Mouse (Mus musculus): ENCODE results near the gene AI413582. TPM values are rescaled to one million over a fixed set of nuclear protein-coding genes. Genes with fewer than 3 reads are reported as not detected.

Gene AI413582
- polyA plus RNA-seq, 1 experiment from 2014 or later = 18.5 TPM

DNA sequence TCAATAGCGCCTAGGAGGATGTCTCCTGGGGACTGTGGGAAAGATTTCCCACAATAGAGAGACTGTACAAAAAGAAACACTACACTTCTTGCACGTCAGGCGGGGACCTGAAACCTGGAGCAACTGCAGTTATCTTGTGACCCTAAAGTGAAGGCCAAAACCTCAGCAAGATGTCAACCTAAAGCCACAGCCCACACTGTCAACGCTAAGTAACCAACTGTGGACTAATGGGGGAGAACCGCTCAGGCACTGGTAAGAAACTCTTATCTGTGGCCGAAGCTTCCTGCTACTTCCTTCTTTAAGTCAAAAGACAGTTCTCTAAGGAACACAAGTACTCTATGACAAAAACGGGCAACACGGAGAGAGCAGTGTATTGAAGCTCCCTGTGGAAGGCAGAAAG is 22.7 kb upstream of the AI413582 start:
- Histone ChIP-seq H3K4me2 (ENCODE audit: low read length) (peak overlapping the region; percentile 51; the same call in 1 of the 2 replicates), H3K27me3 (ENCODE audit: control insufficient read depth, insufficient read depth, low read length) (no peaks in the 10 kb centered on the region), H3K9me3 (ENCODE audit: control insufficient read depth, low read length) (no peaks in the 10 kb centered on the region), H3K27ac (replicated peaks in 1 of 2; ENCODE audit: control insufficient read depth in 1 of 2, insufficient read depth in 1 of 2, low read depth in 2 of 2, low read length in 2 of 2) (peak overlapping the region in 1 of 2 experiments; percentile 96; a peak in 2 of 4 replicates), H3K9ac (ENCODE audit: low read length) (peak overlapping the region; percentile 45; the same call in 1 of the 2 replicates), H3K36me3 (ENCODE audit: control insufficient read depth, insufficient read depth, low read length) (peaks cover 42% of the 10 kb centered on the region), H3K4me3 (ENCODE audit: control insufficient read depth in 1 of 2, insufficient read depth in 1 of 2, low read depth in 1 of 2, low read length in 2 of 2) (no peak overlapping the region), H3K4me1 (ENCODE audit: control insufficient read depth in 2 of 2, insufficient read depth in 2 of 2, low read length in 2 of 2) (peaks cover 43 to 68% of the 10 kb centered on the region in 2 experiments)
- WGBS = 47% methylated on average over 8 of the region's 8 CpGs
- no peak for ATAC-seq (ENCODE audit: insufficient number of reproducible peaks, insufficient read depth, low FRiP score, low read depth)

- Histone ChIP-seq H3K9me3 (ENCODE audit: control insufficient read depth, low read length) (no peaks in the 10 kb centered on the region), H3K4me1 (ENCODE audit: control insufficient read depth in 2 of 2, insufficient read depth in 2 of 2, low read length in 2 of 2) (peaks cover 40 to 69% of the 10 kb centered on the region in 2 experiments), H3K4me3 (ENCODE audit: control insufficient read depth in 1 of 2, insufficient read depth in 1 of 2, low read depth in 1 of 2, low read length in 2 of 2) (no peak overlapping the region), H3K4me2 (ENCODE audit: low read length) (peak overlapping the region; percentile 51), H3K9ac (ENCODE audit: low read length) (peak overlapping the region; percentile 56), H3K36me3 (ENCODE audit: control insufficient read depth, insufficient read depth, low read length) (peaks cover 41% of the 10 kb centered on the region), H3K27ac (replicated peaks in 1 of 2; ENCODE audit: control insufficient read depth in 1 of 2, insufficient read depth in 1 of 2, low read depth in 2 of 2, low read length in 2 of 2) (peak overlapping the region; percentile 87 to 96), H3K27me3 (ENCODE audit: control insufficient read depth, insufficient read depth, low read length) (no peaks in the 10 kb centered on the region)
- WGBS = 38% methylated on average over 12 of the region's 12 CpGs
- peak; percentile 68 for ATAC-seq (ENCODE audit: insufficient number of reproducible peaks, insufficient read depth, low FRiP score, low read depth)
Measured at GRCm38 (mm10) chr17:27587252-27587651, 21.7 kb upstream of the AI413582 start.

DNA sequence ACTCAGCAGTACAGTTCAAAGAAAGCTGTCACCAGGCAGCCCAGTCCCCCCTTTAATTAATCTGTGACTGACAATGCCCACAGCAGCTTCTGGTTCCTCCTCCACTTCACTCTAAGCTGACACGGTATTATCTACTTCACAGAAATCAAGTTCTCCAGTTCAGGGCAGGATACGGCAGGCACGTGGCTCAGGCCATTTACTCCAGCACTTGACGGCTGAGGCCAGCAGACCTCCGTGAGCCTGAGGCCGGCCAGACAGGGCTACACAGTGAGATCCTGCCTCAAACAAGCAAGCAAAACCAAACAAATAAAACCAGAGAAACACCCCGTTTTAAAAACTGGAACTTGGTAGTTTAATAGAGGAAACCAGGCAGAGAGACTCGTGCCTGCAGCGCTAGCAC is 21.1 kb upstream of the AI413582 start:
- H3K27ac ChIP-seq (replicated peaks in 1 of 2; ENCODE audit: control insufficient read depth in 1 of 2, insufficient read depth in 1 of 2, low read depth in 2 of 2, low read length in 2 of 2) = peak overlapping the region; percentile 87 to 96
- H3K4me1 ChIP-seq (ENCODE audit: control insufficient read depth in 2 of 2, insufficient read depth in 2 of 2, low read length in 2 of 2) = peaks cover 40 to 63% of the 10 kb centered on the region in 2 experiments
- ATAC-seq (ENCODE audit: insufficient number of reproducible peaks, insufficient read depth, low FRiP score, low read depth) = peak; percentile 26
- H3K36me3 ChIP-seq (ENCODE audit: control insufficient read depth, insufficient read depth, low read length) = peaks cover 47% of the 10 kb centered on the region
- 44% methylated on average over 9 of the region's 9 CpGs for whole genome bisulfite sequencing
- H3K9ac ChIP-seq (ENCODE audit: low read length) = peak overlapping the region; percentile 56
- H3K9me3 ChIP-seq (ENCODE audit: control insufficient read depth, low read length) = no peaks in the 10 kb centered on the region
- H3K4me2 ChIP-seq (ENCODE audit: low read length) = peak overlapping the region; percentile 51
- H3K27me3 ChIP-seq (ENCODE audit: control insufficient read depth, insufficient read depth, low read length) = no peaks in the 10 kb centered on the region
- H3K4me3 ChIP-seq (ENCODE audit: control insufficient read depth in 1 of 2, insufficient read depth in 1 of 2, low read depth in 1 of 2, low read length in 2 of 2) = no peak overlapping the region

- WGBS = 80% methylated on average over 13 of the region's 13 CpGs
Measured at GRCm38 (mm10) chr17:27583185-27583894, 17.8 kb upstream of the AI413582 start.

DNA sequence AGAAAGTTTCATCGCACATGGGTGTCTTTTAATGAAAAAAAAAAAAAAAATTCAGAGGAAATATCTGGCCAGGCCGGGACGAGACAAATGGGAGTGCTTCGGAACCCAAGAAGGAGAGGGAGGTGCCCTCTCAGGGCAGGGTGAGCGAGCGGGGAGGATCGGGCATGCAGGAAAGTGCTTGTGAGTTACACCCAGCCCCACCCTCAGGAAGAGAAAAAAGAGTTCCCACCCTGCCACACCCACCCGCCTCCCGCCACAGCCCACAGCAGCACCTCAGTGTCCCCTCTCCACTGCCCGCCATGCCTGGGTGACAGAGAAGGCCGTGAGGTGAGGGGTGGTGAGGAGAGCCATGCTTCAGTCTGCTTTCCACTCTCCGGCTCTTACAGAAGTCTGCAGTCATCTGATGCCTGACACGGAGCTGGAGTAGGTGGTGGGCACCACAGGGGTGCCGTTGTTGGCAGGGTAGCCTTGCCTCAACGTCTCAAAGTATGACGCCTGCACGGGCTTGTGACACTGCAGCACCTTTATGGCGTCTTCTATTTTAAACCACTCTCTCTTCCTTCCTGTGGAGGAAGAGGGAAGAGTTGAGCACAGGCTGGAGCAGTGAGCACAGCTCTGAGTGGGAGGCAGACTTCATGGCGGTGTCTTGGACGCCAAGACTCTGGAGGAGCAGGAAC is 15.0 kb upstream of the AI413582 start:
- whole genome bisulfite sequencing = 83% methylated on average over 20 of the region's 20 CpGs
- Histone ChIP-seq H3K27me3 (ENCODE audit: control insufficient read depth, insufficient read depth, low read length) (no peaks in the 10 kb centered on the region), H3K9me3 (ENCODE audit: control insufficient read depth, low read length) (no peaks in the 10 kb centered on the region), H3K36me3 (ENCODE audit: control insufficient read depth, insufficient read depth, low read length) (peaks cover 89% of the 10 kb centered on the region), H3K4me1 (ENCODE audit: control insufficient read depth in 2 of 2, insufficient read depth in 2 of 2, low read length in 2 of 2) (peaks cover 0 to 12% of the 10 kb centered on the region in 2 experiments; a peak in 1 of 4 replicates), H3K4me2 (ENCODE audit: low read length) (no peak overlapping the region), H3K27ac (replicated peaks in 1 of 2; ENCODE audit: control insufficient read depth in 1 of 2, insufficient read depth in 1 of 2, low read depth in 2 of 2, low read length in 2 of 2) (no peak overlapping the region), H3K9ac (ENCODE audit: low read length) (no peak overlapping the region), H3K4me3 (ENCODE audit: control insufficient read depth in 1 of 2, insufficient read depth in 1 of 2, low read depth in 1 of 2, low read length in 2 of 2) (no peak overlapping the region)
- ATAC-seq (ENCODE audit: insufficient number of reproducible peaks, insufficient read depth, low FRiP score, low read depth) = no peak

More at GRCm38 (mm10) chr17:27583185-27583894, 17.8 kb upstream of the AI413582 start:
- no peaks in the 10 kb centered on the region for H3K27me3 ChIP-seq (ENCODE audit: control insufficient read depth, insufficient read depth, low read length)
- ATAC-seq (ENCODE audit: insufficient number of reproducible peaks, insufficient read depth, low FRiP score, low read depth) = no peak
- no peak overlapping the region; the same call in 1 of the 2 replicates for H3K9ac ChIP-seq (ENCODE audit: low read length)
- no peaks in the 10 kb centered on the region for H3K9me3 ChIP-seq (ENCODE audit: control insufficient read depth, low read length)
- no peak overlapping the region for H3K4me2 ChIP-seq (ENCODE audit: low read length)
- H3K27ac ChIP-seq (replicated peaks in 1 of 2; ENCODE audit: control insufficient read depth in 1 of 2, insufficient read depth in 1 of 2, low read depth in 2 of 2, low read length in 2 of 2) = no peak overlapping the region
- peaks cover 21 to 31% of the 10 kb centered on the region in 2 experiments for H3K4me1 ChIP-seq (ENCODE audit: control insufficient read depth in 2 of 2, insufficient read depth in 2 of 2, low read length in 2 of 2)
- peaks cover 67% of the 10 kb centered on the region for H3K36me3 ChIP-seq (ENCODE audit: control insufficient read depth, insufficient read depth, low read length)
- no peak overlapping the region for H3K4me3 ChIP-seq (ENCODE audit: control insufficient read depth in 1 of 2, insufficient read depth in 1 of 2, low read depth in 1 of 2, low read length in 2 of 2)

DNA sequence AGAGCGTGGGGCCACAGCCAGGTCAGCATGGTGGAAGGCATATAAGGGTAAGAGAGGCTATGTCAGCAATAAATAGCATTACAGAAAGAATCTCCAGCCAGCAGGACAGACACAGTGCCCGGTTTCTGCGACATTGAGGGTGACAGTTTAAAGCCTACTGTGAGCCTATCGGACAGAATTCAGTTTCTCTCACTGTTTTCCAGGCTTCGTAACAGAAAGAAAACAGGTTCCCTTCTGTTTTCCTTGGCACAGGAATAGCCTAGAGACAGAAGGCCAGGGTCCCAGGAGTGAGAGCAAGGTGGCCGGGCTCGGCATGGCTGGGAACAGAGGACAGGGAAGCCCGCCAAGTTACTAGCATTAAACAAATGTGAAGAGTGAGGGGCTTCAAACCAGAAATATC is 14.3 kb upstream of the AI413582 start:
- Histone ChIP-seq H3K4me1 (ENCODE audit: control insufficient read depth in 2 of 2, insufficient read depth in 2 of 2, low read length in 2 of 2) (peaks cover 0 to 9% of the 10 kb centered on the region in 2 experiments; a peak in 2 of 4 replicates), H3K4me3 (ENCODE audit: control insufficient read depth in 1 of 2, insufficient read depth in 1 of 2, low read depth in 1 of 2, low read length in 2 of 2) (no peak overlapping the region), H3K36me3 (ENCODE audit: control insufficient read depth, insufficient read depth, low read length) (peaks cover 89% of the 10 kb centered on the region), H3K9me3 (ENCODE audit: control insufficient read depth, low read length) (no peaks in the 10 kb centered on the region), H3K4me2 (ENCODE audit: low read length) (no peak overlapping the region), H3K27ac (replicated peaks in 1 of 2; ENCODE audit: control insufficient read depth in 1 of 2, insufficient read depth in 1 of 2, low read depth in 2 of 2, low read length in 2 of 2) (no peak overlapping the region), H3K27me3 (ENCODE audit: control insufficient read depth, insufficient read depth, low read length) (no peaks in the 10 kb centered on the region), H3K9ac (ENCODE audit: low read length) (no peak overlapping the region)
- 78% methylated on average over 8 of the region's 8 CpGs for WGBS
- ATAC-seq (ENCODE audit: insufficient number of reproducible peaks, insufficient read depth, low FRiP score, low read depth) = no peak

DNA sequence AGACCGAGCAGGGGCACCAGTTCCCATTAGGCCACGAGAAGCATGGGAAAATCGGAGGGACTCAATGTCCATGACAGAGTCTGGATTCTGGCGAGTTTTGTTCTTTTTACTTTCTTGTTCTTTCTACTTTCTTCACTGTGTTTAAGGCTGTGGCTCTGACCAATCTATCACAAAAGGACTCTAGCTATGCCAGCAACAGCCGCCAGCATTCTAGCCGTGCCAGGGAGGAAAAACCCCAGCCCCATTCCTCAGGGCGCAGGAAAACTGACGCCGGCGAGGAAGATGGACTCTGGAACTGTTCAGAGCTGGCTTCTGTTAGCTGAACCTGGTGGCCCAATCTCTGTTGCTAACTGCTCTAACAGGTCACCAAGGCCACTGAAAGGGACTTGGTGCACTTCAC is 12.9 kb upstream of the AI413582 start:
- no peak overlapping the region for H3K4me2 ChIP-seq (ENCODE audit: low read length)
- no peaks in the 10 kb centered on the region for H3K27me3 ChIP-seq (ENCODE audit: control insufficient read depth, insufficient read depth, low read length)
- peaks cover 79% of the 10 kb centered on the region for H3K36me3 ChIP-seq (ENCODE audit: control insufficient read depth, insufficient read depth, low read length)
- H3K27ac ChIP-seq (replicated peaks in 1 of 2; ENCODE audit: control insufficient read depth in 1 of 2, insufficient read depth in 1 of 2, low read depth in 2 of 2, low read length in 2 of 2) = no peak overlapping the region
- no peak for ATAC-seq (ENCODE audit: insufficient number of reproducible peaks, insufficient read depth, low FRiP score, low read depth)
- H3K4me1 ChIP-seq (ENCODE audit: control insufficient read depth in 2 of 2, insufficient read depth in 2 of 2, low read length in 2 of 2) = peaks cover 0 to 9% of the 10 kb centered on the region in 2 experiments; a peak in 2 of 4 replicates
- H3K9me3 ChIP-seq (ENCODE audit: control insufficient read depth, low read length) = no peaks in the 10 kb centered on the region
- no peak overlapping the region for H3K9ac ChIP-seq (ENCODE audit: low read length)
- 90% methylated on average over 10 of the region's 10 CpGs for WGBS
- no peak overlapping the region for H3K4me3 ChIP-seq (ENCODE audit: control insufficient read depth in 1 of 2, insufficient read depth in 1 of 2, low read depth in 1 of 2, low read length in 2 of 2)
